Mouse (Mus musculus) liver, embryonic 14.5 days (tissue): ENCODE measurements around the gene Alg9.

Experiments
- CTCF ChIP-seq: IDR thresholded peaks from 2 replicates; pipeline ENCODE4 v1.5.1; 2016; ENCODE audit warnings: antibody characterized with exemption, low read depth, control low read depth
- EP300 ChIP-seq: IDR thresholded peaks from 2 replicates; pipeline ENCODE4 v1.6.1; 2016; ENCODE audit warnings: antibody characterized with exemption, low read depth

GRCm38 (mm10) chr9:50745806-50746205 lies 29.0 kb upstream of the Alg9 start:
- TF ChIP-seq CTCF (no peak), EP300 (no peak)
